17 mouse cellular contexts compared by ENCODE assay signal in the genomic region with DNA sequence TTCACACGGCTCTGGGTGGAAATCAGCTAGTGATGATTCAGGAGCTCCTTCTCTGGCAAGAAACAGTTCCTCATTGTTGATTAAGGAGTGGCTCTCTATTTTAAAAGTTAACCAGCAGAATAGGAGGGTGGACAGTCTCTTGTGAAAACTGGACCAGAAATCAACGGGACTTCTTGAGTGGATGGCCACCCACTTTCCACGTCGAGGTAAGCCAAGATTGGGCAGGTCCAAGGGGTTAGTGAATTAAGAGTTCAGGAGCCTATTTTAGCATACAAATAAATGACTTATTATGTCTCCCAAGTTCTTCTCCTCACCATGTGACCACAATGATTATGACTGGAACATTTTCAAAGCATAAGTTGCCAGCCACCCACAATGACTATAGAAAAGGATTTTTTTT.
"Had no signal": no experiment of that assay in that cellular context is flagged by ENCODE, and none has a peak within 500 bp of the region (broad histone marks: within the 10 kb centered on the region; RNA-seq: fewer than 3 reads in every experiment).

No protein-coding gene starts in this region.

- H3K9ac ChIP-seq: lung, embryonic 14.5 days; midbrain, embryonic 12.5 days; neural tube, embryonic 13.5 days; neural tube, embryonic 15.5 days had no signal

- H3K27ac ChIP-seq: midbrain, embryonic 10.5 days; midbrain, embryonic 12.5 days; neural tube, embryonic 13.5 days; neural tube, embryonic 15.5 days had no signal

- H3K27me3 ChIP-seq: midbrain, embryonic 12.5 days; neural tube, embryonic 13.5 days; neural tube, embryonic 15.5 days had no signal

- H3K36me3 ChIP-seq: midbrain, embryonic 10.5 days; midbrain, embryonic 12.5 days; neural tube, embryonic 13.5 days; neural tube, embryonic 15.5 days had no signal

- H3K4me3 ChIP-seq: midbrain, embryonic 10.5 days; midbrain, embryonic 12.5 days; myocyte; neural tube, embryonic 13.5 days; neural tube, embryonic 15.5 days had no signal

- DNase-seq: lung, adult 18-20 months; lung, embryonic 14.5 days; lung, postnatal 10 days; lung, postnatal 4 days; midbrain, embryonic 14.5 days; right cerebral cortex, postnatal 14 days; right cerebral cortex, postnatal 4 days; spleen, adult 18-20 months; thymus, adult 18-20 months; thymus, postnatal 14 days; thymus, postnatal 36 days had no signal

- H3K9me3 ChIP-seq: midbrain, embryonic 10.5 days; midbrain, embryonic 12.5 days; neural tube, embryonic 13.5 days; neural tube, embryonic 15.5 days had no signal

- ATAC-seq: midbrain, embryonic 16.5 days had no signal

- H3K4me2 ChIP-seq: lung, embryonic 14.5 days; midbrain, embryonic 12.5 days; neural tube, embryonic 13.5 days; neural tube, embryonic 15.5 days had no signal

- H3K4me1 ChIP-seq: midbrain, embryonic 10.5 days; neural tube, embryonic 13.5 days; neural tube, embryonic 15.5 days had no signal
